Mouse (Mus musculus): Measurements from ENCODE around the gene Tenm3. TPM values are rescaled to one million over a fixed set of nuclear protein-coding genes. Genes with fewer than 3 reads are reported as not detected.

Tenm3 gene
- polyA plus RNA-seq, 1 experiment: 18.2 TPM

DNA sequence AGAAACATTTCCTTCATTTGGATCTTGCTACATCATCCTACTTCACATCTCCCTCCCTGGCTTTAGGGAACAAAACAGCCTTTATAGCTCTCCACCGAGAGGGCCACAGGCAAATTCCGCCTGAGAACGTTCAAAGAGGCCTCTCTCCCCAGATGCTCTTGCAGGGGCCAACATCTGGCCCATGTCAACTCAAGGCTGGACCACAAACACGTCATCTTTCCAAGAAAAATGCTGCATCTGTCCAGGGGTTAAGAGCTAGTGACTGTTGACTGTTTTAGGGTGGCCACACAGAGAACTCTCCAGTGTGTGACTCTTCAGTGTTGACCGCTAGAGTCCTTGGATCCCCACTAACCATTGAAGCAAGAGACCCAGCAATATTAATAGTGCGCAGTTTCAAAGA is 139.3 kb downstream of the Tenm3 start:
- H3K27me3 ChIP-seq (ENCODE audit: control insufficient read depth, insufficient read depth, insufficient read length): no peaks in the 10 kb centered on the region
- no peaks in the 10 kb centered on the region for H3K36me3 ChIP-seq (ENCODE audit: control insufficient read depth, insufficient read depth)
- H3K4me3 ChIP-seq (ENCODE audit: insufficient read depth, poor library complexity, severe bottlenecking): no peak overlapping the region
- no peak for TF ChIP-seq MAX (IDR thresholded peaks at IDR 0.05)
- no peak for TF ChIP-seq MYOD1 (IDR thresholded peaks at IDR 0.05; ENCODE audit: control insufficient read depth, insufficient read length, low read depth)
- TF ChIP-seq CEBPB (IDR thresholded peaks at IDR 0.05; ENCODE audit: low read depth): no peak
- TF ChIP-seq USF1 (IDR thresholded peaks at IDR 0.05; ENCODE audit: low read depth): no peak
- TF ChIP-seq CTCF (IDR thresholded peaks at IDR 0.05; ENCODE audit: control insufficient read depth, insufficient read depth, insufficient read length): no peak
- TF ChIP-seq FOSL1 (IDR thresholded peaks at IDR 0.05; ENCODE audit: insufficient read depth, low read length, poor library complexity, severe bottlenecking): no peak
- no peak for TF ChIP-seq MYOG (IDR thresholded peaks at IDR 0.05; ENCODE audit: control insufficient read depth, extremely low read depth, insufficient read length)
- no peaks in the 10 kb centered on the region for H3K79me3 ChIP-seq (ENCODE audit: low read depth)
- no peaks in the 10 kb centered on the region for H3K79me2 ChIP-seq (ENCODE audit: control insufficient read depth, insufficient read depth)
- H3ac ChIP-seq (ENCODE audit: control insufficient read depth, insufficient read length, low read depth): no peak overlapping the region

DNA sequence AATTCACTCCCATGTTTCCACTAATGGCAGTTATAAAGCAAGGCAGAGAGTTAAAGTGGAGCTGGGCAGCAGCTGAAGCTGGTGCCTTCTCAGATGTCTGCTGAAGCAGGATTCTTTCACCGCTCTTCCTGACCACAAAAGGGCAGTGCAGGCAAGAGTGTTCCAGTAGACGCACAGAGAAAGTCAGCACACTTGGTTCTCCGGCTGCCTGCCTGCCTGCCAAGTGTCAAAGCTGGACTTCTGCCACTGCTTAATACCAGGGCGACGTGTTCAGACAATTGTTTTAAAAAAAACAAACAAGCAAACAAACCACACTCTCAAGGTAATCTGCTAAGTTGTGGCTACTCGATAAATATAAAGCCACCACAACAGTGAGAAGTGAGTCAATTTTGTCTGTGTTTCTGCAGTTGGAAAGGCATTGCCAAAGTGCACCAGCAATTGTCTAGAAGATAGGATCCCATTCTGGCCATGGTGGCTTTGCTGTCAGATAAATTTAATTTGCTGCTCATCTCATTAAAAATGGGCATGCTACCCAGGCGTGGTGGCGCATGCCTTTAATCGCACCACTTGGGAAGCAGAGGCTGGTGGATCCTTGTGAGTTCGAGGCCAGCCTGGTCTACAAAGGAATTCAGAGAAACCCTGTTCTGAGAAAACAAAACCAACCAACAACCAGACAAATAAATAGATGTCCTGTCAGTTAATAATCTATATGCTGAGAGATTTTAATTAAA is 152.9 kb downstream of the Tenm3 start:
- H3ac ChIP-seq (ENCODE audit: control insufficient read depth, insufficient read length, low read depth): no peak overlapping the region
- no peaks in the 10 kb centered on the region for H3K36me3 ChIP-seq (ENCODE audit: control insufficient read depth, insufficient read depth)
- TF ChIP-seq MYOG (IDR thresholded peaks at IDR 0.05; ENCODE audit: control insufficient read depth, extremely low read depth, insufficient read length) (no peak), MAX (IDR thresholded peaks at IDR 0.05) (no peak), USF1 (IDR thresholded peaks at IDR 0.05; ENCODE audit: low read depth) (no peak), CEBPB (IDR thresholded peaks at IDR 0.05; ENCODE audit: low read depth) (no peak), CTCF (IDR thresholded peaks at IDR 0.05; ENCODE audit: control insufficient read depth, insufficient read depth, insufficient read length) (no peak), MYOD1 (IDR thresholded peaks at IDR 0.05; ENCODE audit: control insufficient read depth, insufficient read length, low read depth) (no peak), FOSL1 (IDR thresholded peaks at IDR 0.05; ENCODE audit: insufficient read depth, low read length, poor library complexity, severe bottlenecking) (no peak)
- H3K27me3 ChIP-seq (ENCODE audit: control insufficient read depth, insufficient read depth, insufficient read length): no peaks in the 10 kb centered on the region
- no peaks in the 10 kb centered on the region for H3K79me3 ChIP-seq (ENCODE audit: low read depth)
- no peak overlapping the region for H3K4me3 ChIP-seq (ENCODE audit: insufficient read depth, poor library complexity, severe bottlenecking)
- H3K79me2 ChIP-seq (ENCODE audit: control insufficient read depth, insufficient read depth): no peaks in the 10 kb centered on the region

- Histone ChIP-seq H3K27me3 (ENCODE audit: control insufficient read depth, insufficient read depth, insufficient read length) (no peaks in the 10 kb centered on the region), H3K36me3 (ENCODE audit: control insufficient read depth, insufficient read depth) (no peaks in the 10 kb centered on the region), H3K4me3 (ENCODE audit: insufficient read depth, poor library complexity, severe bottlenecking) (no peak overlapping the region), H3ac (ENCODE audit: control insufficient read depth, insufficient read length, low read depth) (no peak overlapping the region), H3K79me2 (ENCODE audit: control insufficient read depth, insufficient read depth) (no peaks in the 10 kb centered on the region), H3K79me3 (ENCODE audit: low read depth) (no peaks in the 10 kb centered on the region)
- TF ChIP-seq CEBPB (IDR thresholded peaks at IDR 0.05; ENCODE audit: low read depth) (no peak), FOSL1 (IDR thresholded peaks at IDR 0.05; ENCODE audit: insufficient read depth, low read length, poor library complexity, severe bottlenecking) (no peak), CTCF (IDR thresholded peaks at IDR 0.05; ENCODE audit: control insufficient read depth, insufficient read depth, insufficient read length) (no peak), MYOD1 (IDR thresholded peaks at IDR 0.05; ENCODE audit: control insufficient read depth, insufficient read length, low read depth) (no peak), MYOG (IDR thresholded peaks at IDR 0.05; ENCODE audit: control insufficient read depth, extremely low read depth, insufficient read length) (no peak), MAX (IDR thresholded peaks at IDR 0.05) (no peak), USF1 (IDR thresholded peaks at IDR 0.05; ENCODE audit: low read depth) (no peak)
Measured at GRCm38 (mm10) chr8:48688706-48689105, 155.0 kb downstream of the Tenm3 start.

GRCm38 (mm10) chr8:48688188-48688587 is 155.6 kb downstream of the Tenm3 start:
- Histone ChIP-seq H3ac (ENCODE audit: control insufficient read depth, insufficient read length, low read depth) (no peak overlapping the region), H3K79me3 (ENCODE audit: low read depth) (no peaks in the 10 kb centered on the region), H3K4me3 (ENCODE audit: insufficient read depth, poor library complexity, severe bottlenecking) (no peak overlapping the region), H3K36me3 (ENCODE audit: control insufficient read depth, insufficient read depth) (no peaks in the 10 kb centered on the region), H3K79me2 (ENCODE audit: control insufficient read depth, insufficient read depth) (no peaks in the 10 kb centered on the region), H3K27me3 (ENCODE audit: control insufficient read depth, insufficient read depth, insufficient read length) (no peaks in the 10 kb centered on the region)
- TF ChIP-seq MYOD1 (IDR thresholded peaks at IDR 0.05; ENCODE audit: control insufficient read depth, insufficient read length, low read depth) (no peak), MYOG (IDR thresholded peaks at IDR 0.05; ENCODE audit: control insufficient read depth, extremely low read depth, insufficient read length) (no peak), CEBPB (IDR thresholded peaks at IDR 0.05; ENCODE audit: low read depth) (no peak), MAX (IDR thresholded peaks at IDR 0.05) (no peak), FOSL1 (IDR thresholded peaks at IDR 0.05; ENCODE audit: insufficient read depth, low read length, poor library complexity, severe bottlenecking) (no peak)

- H3K79me2 ChIP-seq (ENCODE audit: control insufficient read depth, insufficient read depth): no peaks in the 10 kb centered on the region
- H3K79me3 ChIP-seq (ENCODE audit: low read depth): no peaks in the 10 kb centered on the region
- H3K36me3 ChIP-seq (ENCODE audit: control insufficient read depth, insufficient read depth): no peaks in the 10 kb centered on the region
- H3K4me3 ChIP-seq (ENCODE audit: insufficient read depth, poor library complexity, severe bottlenecking): no peak overlapping the region
- no peak overlapping the region for H3ac ChIP-seq (ENCODE audit: control insufficient read depth, insufficient read length, low read depth)
- no peaks in the 10 kb centered on the region for H3K27me3 ChIP-seq (ENCODE audit: control insufficient read depth, insufficient read depth, insufficient read length)
- TF ChIP-seq CTCF (IDR thresholded peaks at IDR 0.05; ENCODE audit: control insufficient read depth, insufficient read depth, insufficient read length) (no peak), MAX (IDR thresholded peaks at IDR 0.05) (no peak), FOSL1 (IDR thresholded peaks at IDR 0.05; ENCODE audit: insufficient read depth, low read length, poor library complexity, severe bottlenecking) (no peak)
Measured at GRCm38 (mm10) chr8:48673476-48673875, 170.3 kb downstream of the Tenm3 start.

- H3ac ChIP-seq (ENCODE audit: control insufficient read depth, insufficient read length, low read depth): no peak overlapping the region
- H3K79me3 ChIP-seq (ENCODE audit: low read depth): no peaks in the 10 kb centered on the region
- no peaks in the 10 kb centered on the region for H3K36me3 ChIP-seq (ENCODE audit: control insufficient read depth, insufficient read depth)
- TF ChIP-seq CEBPB (IDR thresholded peaks at IDR 0.05; ENCODE audit: low read depth) (no peak), USF1 (IDR thresholded peaks at IDR 0.05; ENCODE audit: low read depth) (no peak), FOSL1 (IDR thresholded peaks at IDR 0.05; ENCODE audit: insufficient read depth, low read length, poor library complexity, severe bottlenecking) (no peak), MAX (IDR thresholded peaks at IDR 0.05) (no peak), MYOG (IDR thresholded peaks at IDR 0.05; ENCODE audit: control insufficient read depth, extremely low read depth, insufficient read length) (no peak), MYOD1 (IDR thresholded peaks at IDR 0.05; ENCODE audit: control insufficient read depth, insufficient read length, low read depth) (no peak), CTCF (IDR thresholded peaks at IDR 0.05; ENCODE audit: control insufficient read depth, insufficient read depth, insufficient read length) (no peak)
- H3K79me2 ChIP-seq (ENCODE audit: control insufficient read depth, insufficient read depth): no peaks in the 10 kb centered on the region
- H3K27me3 ChIP-seq (ENCODE audit: control insufficient read depth, insufficient read depth, insufficient read length): no peaks in the 10 kb centered on the region
- no peak overlapping the region for H3K4me3 ChIP-seq (ENCODE audit: insufficient read depth, poor library complexity, severe bottlenecking)
Measured at GRCm38 (mm10) chr8:48672471-48672870, 171.3 kb downstream of the Tenm3 start.
